Mouse (Mus musculus): ENCODE data around the gene Tbc1d1.

Gene Tbc1d1

DNA sequence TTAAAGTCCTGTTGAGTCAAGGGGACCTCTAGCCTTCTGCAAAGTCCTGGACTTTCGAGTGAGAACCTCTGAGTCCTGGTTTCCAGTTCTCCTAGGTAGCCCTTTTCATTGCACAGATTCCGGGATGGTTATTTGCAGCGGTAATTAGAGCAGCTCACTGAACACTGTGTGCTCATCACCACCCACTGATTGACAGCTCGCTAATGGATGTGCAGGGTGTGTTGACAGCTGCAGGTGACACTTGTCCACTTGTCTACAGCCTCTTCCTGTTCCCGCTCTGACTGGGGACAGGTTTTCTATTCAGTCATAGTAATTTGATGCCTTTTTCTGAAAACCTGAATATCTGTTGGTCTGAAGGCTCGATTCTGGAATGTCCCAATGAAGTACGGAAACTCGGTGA is 50.8 kb downstream of the Tbc1d1 start:
- no peak for DNase-seq (ENCODE audit: low spot score in 2 of 2)

DNA sequence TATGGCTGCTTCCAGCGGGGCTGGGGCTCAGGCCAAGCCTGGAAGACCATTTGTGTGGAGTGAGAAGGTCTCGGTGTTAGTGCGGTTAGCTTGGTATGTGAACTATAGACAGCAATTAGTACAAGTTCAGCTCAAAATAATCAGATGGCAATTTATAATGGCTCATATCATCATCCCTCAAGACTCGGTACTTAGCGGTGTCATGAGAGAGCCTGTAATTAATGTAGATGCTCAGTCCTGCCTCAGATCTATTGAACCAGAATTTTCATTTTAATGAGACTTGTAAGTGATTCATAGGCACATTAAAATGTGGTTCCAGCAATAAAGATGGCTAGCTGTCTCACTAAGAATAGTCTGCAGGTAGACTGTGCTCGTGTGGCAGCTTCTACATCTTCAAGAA is 51.7 kb downstream of the Tbc1d1 start:
- no peak for DNase-seq (ENCODE audit: low spot score in 2 of 2)

DNA sequence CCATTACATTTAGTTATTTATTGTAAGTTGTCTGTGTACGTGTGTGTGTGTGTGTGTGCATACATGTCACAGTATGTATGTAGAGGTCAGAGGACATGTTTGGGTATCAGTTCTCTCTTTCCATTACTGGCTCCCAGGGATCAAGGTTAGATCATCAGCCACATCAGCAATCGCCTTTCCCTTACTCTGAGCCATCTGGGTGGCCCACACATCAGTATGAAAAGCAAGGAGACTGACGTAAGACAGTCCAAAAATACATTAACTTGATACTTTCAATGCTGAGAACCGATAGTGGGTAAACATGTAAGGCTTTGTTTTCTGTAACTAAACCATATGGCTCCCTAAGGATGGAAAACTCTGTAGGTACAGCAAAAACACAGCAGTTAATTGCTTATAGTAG is 54.7 kb downstream of the Tbc1d1 start:
- no peak for DNase-seq (ENCODE audit: low spot score in 2 of 2)

DNA sequence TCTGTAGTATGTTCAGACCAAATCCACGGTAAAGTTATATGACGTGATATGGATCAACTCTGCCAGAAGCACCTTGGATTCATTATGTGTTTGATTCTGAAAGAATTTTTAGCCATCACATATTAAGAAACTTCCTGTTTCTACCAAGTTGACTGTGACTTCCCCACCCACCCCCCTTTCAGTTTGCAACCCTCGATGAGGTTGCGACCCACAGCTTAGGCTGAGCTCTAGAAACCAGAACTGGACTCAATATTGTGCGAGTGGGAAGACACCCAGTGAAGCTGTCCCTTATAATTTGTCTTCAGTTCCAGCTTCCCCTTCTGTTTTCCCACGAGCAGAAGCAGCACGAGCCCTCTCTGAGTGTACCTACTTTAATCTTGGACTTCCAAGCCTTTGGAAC is 55.2 kb downstream of the Tbc1d1 start:
- no peak for DNase-seq (ENCODE audit: low spot score in 2 of 2)

DNA sequence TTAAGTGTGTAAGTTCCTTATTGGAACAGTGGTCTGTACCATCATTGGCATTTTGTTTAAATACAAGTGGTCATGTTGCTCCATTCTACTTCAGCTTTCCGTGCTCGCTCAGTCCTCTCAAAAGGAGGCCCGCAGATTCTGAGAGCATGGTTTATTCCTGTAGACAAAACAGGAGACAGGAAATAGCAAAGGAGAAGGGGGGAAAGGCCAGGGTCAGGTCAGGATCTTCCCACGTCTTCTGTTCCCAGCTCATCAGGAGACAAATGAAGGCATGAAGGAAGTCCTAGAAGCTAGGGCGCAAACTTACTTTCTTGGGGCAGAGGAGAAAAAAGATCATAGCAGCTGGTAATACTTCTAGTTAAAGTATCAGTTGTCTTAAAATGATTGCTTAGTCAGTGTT is 56.1 kb downstream of the Tbc1d1 start:
- no peak for DNase-seq (ENCODE audit: low spot score in 2 of 2)

DNA sequence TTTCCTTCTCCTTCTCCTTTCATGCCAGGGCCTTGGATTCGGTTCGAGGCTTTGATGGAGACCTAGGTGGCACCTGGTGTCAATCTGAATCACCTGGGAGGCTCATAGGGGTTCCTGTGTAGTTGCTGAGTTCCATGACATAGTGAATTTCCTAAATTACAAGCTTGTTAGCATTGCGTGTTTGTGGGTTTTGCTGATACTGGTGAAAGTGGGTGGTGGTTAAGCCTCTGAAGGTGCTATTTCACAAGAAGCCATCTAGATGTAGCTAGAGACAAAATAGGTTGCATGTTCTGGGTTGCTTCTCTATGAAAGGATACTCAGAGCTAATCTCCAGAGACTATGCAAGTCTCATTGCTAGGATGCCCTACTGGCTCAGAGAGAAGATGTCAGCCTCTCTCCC is 56.5 kb downstream of the Tbc1d1 start:
- DNase-seq (ENCODE audit: low spot score in 2 of 2): no peak

DNA sequence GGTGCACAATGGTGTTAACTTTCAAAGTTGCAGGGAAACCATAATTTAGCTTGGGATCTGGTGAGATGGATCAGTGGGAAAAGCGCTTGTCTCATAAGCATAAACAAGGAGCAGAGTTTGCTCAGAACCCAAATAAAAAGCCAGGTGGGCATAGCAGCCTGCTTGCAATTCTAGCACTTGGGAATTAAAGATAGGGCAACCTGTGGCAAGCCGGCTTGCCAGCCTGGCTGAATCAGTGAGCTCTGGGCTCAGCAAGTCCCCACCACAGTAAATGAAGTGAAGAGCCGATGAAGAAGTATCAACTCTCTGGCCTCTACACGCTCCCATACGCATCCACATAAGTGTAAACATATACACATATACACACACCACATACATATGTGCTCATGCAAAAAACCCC is 59.7 kb downstream of the Tbc1d1 start:
- DNase-seq (ENCODE audit: low spot score in 2 of 2): no peak

DNA sequence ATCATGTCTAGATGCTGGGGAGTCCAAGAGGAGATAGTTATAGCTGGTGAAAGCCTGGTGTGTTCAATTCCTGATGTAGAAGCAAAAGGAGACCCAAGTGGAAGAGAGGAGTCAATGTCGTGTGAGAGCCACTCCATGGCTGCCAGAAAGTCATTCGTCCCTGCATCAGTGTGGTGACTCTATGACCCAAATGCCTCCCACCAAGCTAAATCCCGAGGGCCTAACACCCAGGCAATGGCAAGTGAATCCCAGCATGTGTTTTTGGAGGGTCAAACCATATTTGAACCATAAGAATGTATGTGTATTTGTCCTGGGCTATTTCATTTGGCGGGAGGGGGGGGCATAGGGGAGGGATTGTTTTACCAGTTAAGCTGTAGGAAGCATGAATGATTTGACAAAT is 60.2 kb downstream of the Tbc1d1 start:
- no peak for DNase-seq (ENCODE audit: low spot score in 2 of 2)

DNA sequence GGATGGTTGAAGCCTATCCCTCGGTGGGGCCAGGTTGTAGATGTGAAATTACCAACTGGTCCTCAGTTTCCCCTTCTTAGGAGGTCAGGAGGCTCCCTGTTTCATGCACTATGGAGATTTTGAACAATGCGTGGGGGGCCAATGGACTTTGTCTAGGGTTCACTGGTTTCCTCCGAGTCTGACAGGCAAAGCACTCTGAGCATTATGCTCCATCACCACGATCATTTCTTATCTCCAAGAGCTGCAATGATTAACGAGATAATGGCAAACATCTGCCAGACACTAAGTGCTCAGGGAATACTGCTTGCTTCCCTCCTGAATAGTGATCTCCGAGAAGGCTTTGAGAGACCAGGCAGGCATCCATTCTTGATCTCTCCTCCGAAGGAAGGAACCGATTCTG is 61.2 kb downstream of the Tbc1d1 start:
- no peak for DNase-seq (ENCODE audit: low spot score in 2 of 2)

DNA sequence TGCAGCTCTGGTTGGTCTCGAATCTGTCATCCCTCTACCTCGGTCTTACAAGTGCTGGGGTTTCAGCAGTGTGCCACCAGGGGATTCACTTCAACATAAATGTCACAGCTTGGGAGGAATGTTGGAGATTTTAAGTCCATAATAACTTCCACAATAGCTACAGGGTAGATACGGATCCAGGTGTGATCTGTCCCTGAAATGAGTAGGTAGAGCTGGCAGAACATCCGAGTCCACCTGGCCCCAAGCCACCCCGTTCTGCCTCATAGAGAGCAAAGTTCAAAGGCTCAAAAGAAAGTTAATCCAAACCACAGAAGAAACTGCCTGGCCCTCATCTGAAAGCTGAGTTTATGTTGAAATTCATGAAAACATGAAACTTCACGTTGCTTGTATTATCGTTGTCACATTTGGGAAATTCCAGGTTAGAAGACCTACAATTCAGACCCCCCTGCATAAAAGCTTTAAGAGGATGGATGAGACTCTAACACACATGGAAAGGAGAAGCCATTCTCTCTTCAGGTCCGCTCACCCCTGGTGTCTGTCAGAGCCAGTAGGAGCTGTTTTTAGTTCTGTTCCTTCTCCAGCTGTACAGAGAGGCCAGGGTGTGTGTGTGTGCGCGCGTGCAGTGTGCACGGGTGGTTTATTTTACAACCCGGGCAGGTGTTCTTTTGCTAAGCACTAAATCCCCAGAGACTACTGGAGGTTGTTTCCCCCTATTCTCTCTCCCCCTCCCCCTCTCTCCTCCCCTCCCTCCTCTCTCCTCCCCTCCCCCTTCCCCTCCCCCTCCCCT is 61.9 kb downstream of the Tbc1d1 start:
- DNase-seq (ENCODE audit: low spot score in 2 of 2): no peak

DNA sequence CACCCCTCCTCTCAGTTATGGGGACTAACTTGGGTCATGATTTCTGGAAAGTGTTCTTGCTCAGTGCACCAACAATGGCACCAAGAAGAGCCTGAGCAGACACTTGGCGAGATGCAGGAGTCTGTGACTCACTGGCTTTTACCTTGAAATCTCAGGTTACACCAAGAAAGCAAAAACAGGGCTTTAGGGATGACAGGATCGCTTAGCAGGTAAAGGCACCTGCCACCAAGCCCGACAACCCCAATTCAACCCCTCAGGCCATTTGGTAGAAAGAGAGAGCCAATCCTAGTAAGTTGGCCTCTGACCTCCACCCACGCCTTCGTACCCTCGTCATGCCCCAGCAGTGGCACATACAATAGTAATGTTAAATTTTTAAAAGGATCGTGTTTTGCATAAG is 62.5 kb downstream of the Tbc1d1 start:
- DNase-seq (ENCODE audit: low spot score in 2 of 2): no peak

DNA sequence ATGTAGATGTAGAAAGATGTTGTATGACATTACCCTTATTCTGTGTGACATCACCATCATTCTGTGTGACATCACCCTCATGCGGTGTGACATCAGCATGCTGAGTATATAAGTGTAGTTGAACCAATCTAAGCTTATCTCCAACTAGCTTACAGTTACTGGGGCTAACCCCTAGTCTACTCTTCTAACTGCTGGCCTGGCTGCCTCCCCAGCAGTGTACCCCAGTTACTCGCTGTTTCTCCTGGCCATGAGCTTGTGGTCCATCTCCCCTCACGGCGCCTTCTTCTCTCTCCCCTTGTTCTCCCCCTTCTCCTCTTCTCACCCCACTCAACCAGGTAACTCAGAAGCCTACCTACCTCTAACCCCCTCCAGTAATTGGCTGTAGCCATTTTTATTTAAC is 64.7 kb downstream of the Tbc1d1 start:
- no peak for DNase-seq (ENCODE audit: low spot score in 2 of 2)

DNA sequence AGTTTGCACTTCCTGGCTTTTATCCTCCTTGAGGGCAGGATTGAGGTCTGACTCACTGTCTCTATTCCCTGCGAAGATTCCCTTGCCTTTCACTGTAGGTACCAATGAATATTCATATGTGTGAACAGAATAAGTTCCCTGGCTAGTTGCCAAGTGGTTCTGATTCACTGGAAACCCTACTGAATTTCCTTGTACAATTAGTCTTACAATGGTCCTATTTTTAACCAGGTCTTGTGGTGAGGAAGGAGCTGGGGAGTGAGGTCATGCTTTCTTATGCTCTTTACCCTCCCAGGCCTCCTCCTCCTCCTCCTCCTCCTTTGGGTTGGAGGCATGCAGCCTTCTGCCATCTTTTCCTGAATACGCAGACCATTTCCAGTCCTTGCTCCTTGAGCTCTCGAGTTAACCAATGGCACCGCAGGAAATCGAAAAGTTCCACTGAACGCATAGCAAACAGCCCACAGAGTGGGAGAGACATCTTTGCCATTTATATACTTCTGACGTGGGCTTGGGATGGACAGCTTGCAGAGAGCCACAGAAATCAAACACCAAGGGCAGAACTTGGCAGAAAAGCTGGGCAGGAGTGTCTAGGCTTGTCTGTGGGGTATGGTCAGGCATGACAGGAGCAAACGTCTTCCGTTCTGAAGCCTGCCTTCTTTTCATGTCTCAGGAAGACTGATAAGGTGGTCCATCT is 68.8 kb downstream of the Tbc1d1 start:
- DNase-seq (ENCODE audit: low spot score in 2 of 2): no peak

DNA sequence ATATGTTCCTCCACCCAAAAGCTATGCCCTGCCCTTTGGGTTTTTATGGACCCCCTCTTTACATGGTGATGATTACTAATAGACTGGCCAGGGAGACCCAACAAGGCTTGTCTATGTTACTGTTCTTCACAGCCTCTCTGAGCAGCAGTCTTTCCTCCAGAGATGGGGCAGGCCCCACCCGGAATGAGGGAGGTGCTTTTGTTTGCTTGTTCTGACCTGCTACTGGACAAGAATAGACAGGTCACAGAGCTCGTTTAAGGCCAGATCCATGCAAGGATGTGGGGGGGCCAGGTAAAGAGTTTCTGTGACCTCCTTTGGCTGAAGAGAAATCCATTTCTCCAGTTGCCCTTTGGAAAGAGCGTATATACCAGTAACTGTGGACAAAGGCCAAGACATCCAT is 72.1 kb downstream of the Tbc1d1 start:
- DNase-seq (ENCODE audit: low spot score in 2 of 2): no peak

DNA sequence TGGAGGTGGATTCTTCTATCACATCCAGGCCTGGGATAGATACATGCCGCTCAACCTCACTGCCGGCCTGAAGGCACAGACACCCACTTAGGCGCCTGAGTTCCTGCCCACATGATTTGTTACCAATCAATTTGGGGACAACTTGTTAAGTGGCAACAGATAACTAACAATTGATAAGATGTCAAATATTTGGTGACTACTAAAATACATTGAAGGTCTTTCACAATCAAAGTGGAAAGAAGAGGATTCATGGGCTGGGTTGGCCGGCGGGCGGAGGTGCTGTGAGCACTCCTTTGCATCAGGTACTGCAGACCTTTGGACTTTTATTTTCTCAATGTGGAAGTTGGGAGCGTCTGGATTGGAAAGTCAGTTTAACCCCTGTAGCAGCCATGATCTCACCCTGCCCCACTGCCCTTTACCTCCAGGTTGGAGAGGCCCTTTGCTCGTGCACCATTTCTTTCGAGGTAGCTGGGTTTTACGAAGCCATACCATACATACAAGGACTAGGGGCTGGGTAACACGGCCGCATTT is 73.3 kb downstream of the Tbc1d1 start:
- DNase-seq (ENCODE audit: low spot score in 2 of 2): no peak

DNA sequence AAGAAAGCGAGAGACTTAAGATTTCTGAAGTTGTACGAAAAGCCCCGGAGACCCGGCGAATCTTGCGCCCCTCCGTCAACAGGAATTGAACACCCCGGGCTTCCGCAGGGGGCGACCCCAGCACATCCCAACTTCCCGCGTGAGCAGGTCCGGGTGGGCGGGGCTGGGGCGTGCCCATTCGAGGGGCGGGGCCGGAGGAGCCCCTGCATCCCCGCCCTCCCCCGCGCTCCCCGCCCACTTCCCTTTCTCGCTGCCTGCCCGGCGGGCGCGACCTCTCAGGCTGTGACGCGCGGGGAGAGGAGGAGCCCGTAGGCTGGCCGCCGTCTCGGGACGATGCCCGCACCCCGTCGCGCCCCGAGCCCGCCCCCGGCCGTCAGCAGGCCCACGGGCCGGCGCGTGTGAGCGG is 74.0 kb downstream of the Tbc1d1 start:
- peak; percentile 79 to 82 for DNase-seq (ENCODE audit: low spot score in 2 of 2)

DNA sequence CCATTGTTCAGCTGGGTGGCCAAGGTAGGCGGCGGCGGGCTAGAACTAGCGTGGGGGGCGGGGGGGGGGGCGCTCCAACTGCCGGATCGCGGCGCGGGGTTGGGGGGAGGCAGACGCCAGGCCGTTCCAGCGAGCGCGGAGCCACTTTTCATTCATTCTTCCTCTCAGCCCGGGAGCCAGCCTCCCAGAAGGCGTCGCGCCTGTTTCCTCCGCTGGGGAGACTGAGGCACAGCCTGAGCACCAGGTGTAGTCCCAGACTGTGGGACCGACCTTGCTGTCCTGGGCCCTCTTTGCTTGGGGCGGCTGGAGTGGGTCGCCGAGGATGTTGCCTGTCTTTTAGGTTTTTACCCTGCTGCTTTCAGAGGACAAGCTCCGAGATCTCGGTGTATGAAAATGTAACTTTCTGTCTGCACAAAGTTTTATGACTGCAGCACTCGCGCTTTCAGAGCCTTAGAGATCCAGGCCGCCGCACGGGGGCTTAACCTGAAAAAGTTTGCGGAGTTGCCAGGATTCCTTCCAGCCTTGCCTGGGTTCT is 74.5 kb downstream of the Tbc1d1 start:
- no peak for DNase-seq (ENCODE audit: low spot score in 2 of 2)

DNA sequence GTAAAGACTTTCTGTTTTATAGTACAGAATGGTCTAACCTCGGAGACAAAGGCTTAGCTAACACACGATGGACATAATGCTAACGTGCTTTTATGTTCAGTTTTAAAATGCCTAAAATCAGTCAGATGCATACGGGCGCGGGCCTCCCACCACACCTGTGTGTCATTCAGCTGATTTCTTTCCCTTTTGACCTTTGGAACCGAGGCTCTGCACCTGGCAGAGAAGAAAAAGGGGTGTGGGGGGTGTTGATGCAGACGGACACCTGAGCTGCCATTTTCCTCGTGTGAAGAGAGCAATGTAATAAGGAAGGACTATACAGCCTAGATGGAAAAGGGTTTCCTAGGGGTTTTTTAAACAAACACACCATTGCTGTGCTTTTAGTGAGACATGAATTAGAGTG is 76.8 kb downstream of the Tbc1d1 start:
- no peak for DNase-seq (ENCODE audit: low spot score in 2 of 2)

DNA sequence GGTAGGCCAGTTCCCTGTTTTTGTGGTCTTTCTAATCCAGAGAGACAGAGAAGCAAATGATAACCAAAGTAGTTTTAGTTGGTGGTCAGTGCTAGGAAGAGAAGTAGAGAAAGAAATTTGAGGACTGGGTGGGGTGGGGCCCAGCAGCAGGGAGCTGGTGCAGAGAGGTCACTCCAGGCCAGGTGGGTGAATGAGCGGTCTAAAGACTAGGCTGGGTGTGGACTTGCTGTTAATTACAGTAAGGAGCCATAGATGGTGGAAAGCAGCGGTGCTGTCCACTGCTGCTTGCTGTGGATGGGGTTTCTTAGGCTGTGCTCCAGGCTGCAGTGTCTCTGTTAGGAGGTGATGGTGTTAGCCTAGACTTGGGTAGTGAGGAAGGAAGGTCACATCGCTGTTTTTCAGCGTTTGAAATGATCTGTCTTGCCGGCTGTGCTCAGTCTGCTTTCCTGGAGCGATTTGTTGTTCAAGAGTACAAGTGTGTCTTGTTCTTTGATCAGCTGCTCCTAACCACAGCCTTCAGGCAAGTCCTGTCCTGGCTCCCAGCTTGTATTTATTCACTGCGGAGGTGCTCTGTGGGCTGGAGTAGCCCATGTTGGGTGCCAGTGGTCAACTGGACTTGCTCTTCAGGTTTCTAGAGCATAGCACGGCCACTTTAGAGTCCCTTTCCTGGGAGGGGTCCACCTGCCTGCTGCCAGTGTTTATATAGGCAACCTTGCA is 78.3 kb downstream of the Tbc1d1 start:
- DNase-seq (ENCODE audit: low spot score in 2 of 2): no peak

DNA sequence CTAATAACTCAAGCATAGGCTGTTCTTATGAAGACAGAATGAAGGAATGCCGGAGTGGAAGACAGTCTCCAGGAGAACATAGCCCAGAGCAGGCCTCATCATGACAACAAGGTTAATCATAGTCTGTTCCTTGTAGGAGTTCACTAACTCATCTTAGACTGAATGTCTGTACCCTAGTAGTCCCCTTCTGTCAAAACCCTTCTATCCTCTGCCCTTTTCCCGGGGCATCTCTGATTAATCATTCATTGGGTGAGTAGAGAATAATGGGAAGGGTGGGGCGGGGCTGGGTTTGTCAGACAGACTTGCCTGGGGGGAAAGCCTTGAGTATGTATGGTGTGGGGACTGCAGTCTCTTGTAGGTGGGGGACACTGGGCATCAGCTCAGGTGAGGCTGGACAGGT is 79.1 kb downstream of the Tbc1d1 start:
- DNase-seq (ENCODE audit: low spot score in 2 of 2): no peak

DNA sequence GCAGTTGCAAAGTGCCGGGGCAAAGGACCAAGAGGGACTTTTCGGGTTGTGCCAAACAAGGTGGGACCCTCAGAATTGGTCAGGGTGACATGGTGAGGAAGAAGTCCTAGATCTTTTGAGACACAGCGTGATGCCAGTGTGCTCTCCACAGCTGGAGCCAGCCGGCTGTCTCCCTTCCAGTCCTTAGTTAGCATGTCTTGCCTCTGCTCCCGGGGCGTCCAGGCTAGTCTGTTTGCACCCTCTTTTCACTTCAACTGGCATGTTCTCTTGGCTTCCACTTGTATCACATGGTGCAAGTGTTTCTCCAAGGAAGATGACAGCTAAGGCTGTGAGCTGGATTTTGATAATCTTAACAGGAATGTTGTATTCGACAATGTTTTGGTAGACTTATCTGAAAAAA is 80.5 kb downstream of the Tbc1d1 start:
- DNase-seq (ENCODE audit: low spot score in 2 of 2): no peak

DNA sequence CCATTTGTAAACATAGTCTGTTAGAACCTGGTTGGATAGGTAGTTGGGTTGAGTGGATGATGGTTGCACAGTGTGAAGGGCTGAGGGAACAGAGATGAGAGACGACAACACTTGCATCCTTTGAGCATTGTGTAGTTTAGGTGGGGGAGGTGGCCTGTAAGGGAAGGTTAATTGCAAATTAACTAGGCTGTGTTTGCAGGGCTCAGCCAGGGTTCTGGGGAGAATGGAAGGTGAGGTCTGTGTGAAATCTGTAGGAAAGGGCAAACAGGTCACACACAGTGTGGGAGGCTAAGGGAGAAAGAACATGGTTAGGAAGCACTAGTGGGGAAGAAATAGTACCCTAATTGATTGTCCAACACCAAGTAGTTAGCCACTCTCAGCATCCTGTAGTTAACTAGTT is 81.2 kb downstream of the Tbc1d1 start:
- no peak for DNase-seq (ENCODE audit: low spot score in 2 of 2)
